Mouse (Mus musculus): ENCODE results near the gene Brdt.

Gene Brdt

GRCm38 (mm10) chr5:107411326-107411725 is 80.4 kb downstream of the Brdt start:
- DNase-seq (ENCODE audit: low read depth, low spot score), result no peak

- DNase-seq (ENCODE audit: low read depth, low spot score), result no peak
These were observed 81.3 kb downstream of the Brdt start for GRCm38 (mm10) chr5:107412285-107412684.

GRCm38 (mm10) chr5:107415098-107415497 is 84.1 kb downstream of the Brdt start:
- no peak for DNase-seq (ENCODE audit: low read depth, low spot score)

- no peak for DNase-seq (ENCODE audit: low read depth, low spot score)
These were observed 90.7 kb downstream of the Brdt start for GRCm38 (mm10) chr5:107421676-107422075.

GRCm38 (mm10) chr5:107431249-107431648 is 100.3 kb downstream of the Brdt start, which contains the start of gene Lpcat2b:
Gene Lpcat2b (plus strand): TSS chr5:107431549.
- DNase-seq (ENCODE audit: low read depth, low spot score), result no peak

GRCm38 (mm10) chr5:107434001-107434400 is 103.0 kb downstream of the Brdt start:
- DNase-seq (ENCODE audit: low read depth, low spot score), result no peak

- no peak for DNase-seq (ENCODE audit: low read depth, low spot score)
These were observed 105.2 kb downstream of the Brdt start for GRCm38 (mm10) chr5:107436185-107436584.
